Comparison of ENCODE assay signal across 22 mouse cellular contexts in the genomic region with DNA sequence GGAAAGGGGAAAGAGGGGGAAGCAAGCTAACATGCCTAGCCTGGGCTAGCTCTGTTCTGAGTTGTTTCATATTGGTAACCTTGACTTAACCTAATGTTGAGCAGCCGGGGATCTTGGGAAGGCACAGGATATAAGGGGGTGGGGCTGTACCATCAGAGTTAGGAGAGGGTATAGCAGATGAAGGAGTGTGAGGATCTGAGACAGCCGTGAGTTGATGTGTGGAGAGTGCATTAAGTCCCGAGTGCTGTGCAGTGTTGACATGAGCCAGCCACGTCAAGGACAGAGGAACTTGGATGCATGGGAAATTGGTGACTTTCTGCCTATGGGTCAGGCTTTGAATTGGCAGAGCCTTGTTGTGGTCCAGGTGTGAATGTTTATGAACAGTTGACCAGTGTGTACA. TPM values are rescaled to one million over a fixed set of nuclear protein-coding genes. Genes with fewer than 3 reads are reported as not detected.
DNase-seq lines count a peak whose midpoint lies in the region; ATAC-seq and TF ChIP-seq lines count a peak whose summit lies in the region.
"Had no signal": no experiment of that assay in that cellular context is flagged by ENCODE, and none has a peak within 500 bp of the region (broad histone marks: within the 10 kb centered on the region; RNA-seq: fewer than 3 reads in every experiment).

No protein-coding gene starts in this region.

- peak in 1 of 2 experiments; percentile 25 for DNase-seq in cerebellum, adult 2 months
- no peak for DNase-seq in cerebellum, postnatal 10 days
- peak; percentile 12 for DNase-seq in urinary bladder, adult 2 months (ENCODE audit: low spot score)
- no peak for DNase-seq in urinary bladder, postnatal 25 days (ENCODE audit: low spot score)
- DNase-seq in cerebellum, adult 8-10 months = peak; percentile 36
- no peak for DNase-seq in heart, adult 18-20 months
- DNase-seq in stomach, postnatal 0 days (ENCODE audit: low spot score) = no peak
- DNase-seq: adrenal gland, postnatal 14 days; forebrain, postnatal 0 days; heart, adult 2 months; heart, postnatal 14 days; kidney, adult 11 months had no signal

- H3K4me2 ChIP-seq in stomach, postnatal 0 days (replicated peaks; ENCODE audit: low read depth) = no peak overlapping the region
- H3K4me2 ChIP-seq: forebrain, embryonic 13.5 days; heart, embryonic 11.5 days; heart, embryonic 15.5 days; hindbrain, embryonic 13.5 days had no signal

- no peak overlapping the region for H3K9ac ChIP-seq in stomach, postnatal 0 days (ENCODE audit: low read length)
- H3K9ac ChIP-seq: forebrain, embryonic 13.5 days; forebrain, postnatal 0 days; heart, embryonic 15.5 days; hindbrain, embryonic 13.5 days had no signal

- no peak for ATAC-seq in stomach, postnatal 0 days (ENCODE audit: low FRiP score, low TSS enrichment)
- ATAC-seq: forebrain, postnatal 0 days; hindbrain, postnatal 0 days had no signal

- TF ChIP-seq POLR2A in cerebellum, adult 2 months (IDR thresholded peaks at IDR 0.05; ENCODE audit: borderline replicate concordance, insufficient read depth, low read length) = no peak

- 62% methylated on average over 4 of the region's 4 CpGs for WGBS in cerebellum, adult 2 months
- WGBS in stomach, postnatal 0 days = 67% methylated on average over 4 of the region's 4 CpGs

- H3K4me3 ChIP-seq in cerebellum, adult 2 months (replicated peaks; ENCODE audit: insufficient read depth, low read depth, low read length) = no peak overlapping the region
- no peak overlapping the region for H3K4me3 ChIP-seq in stomach, postnatal 0 days (ENCODE audit: low read depth, low read length)
- H3K4me3 ChIP-seq: embryonic facial prominence, embryonic 10.5 days; forebrain, embryonic 13.5 days; heart, adult 2 months; heart, embryonic 15.5 days; hindbrain, embryonic 13.5 days had no signal

- H3K27me3 ChIP-seq in cerebellum, adult 2 months (ENCODE audit: control insufficient read depth, insufficient read depth, low read length) = no peaks in the 10 kb centered on the region
- H3K27me3 ChIP-seq in stomach, postnatal 0 days (ENCODE audit: control insufficient read depth, insufficient read depth, low read length) = no peaks in the 10 kb centered on the region
- H3K27me3 ChIP-seq: forebrain, embryonic 13.5 days; heart, embryonic 15.5 days; hindbrain, embryonic 13.5 days had no signal

- H3K27ac ChIP-seq in cerebellum, adult 2 months (ENCODE audit: insufficient read depth, low read length) = peak overlapping the region; percentile 30
- no peak overlapping the region for H3K27ac ChIP-seq in stomach, postnatal 0 days (replicated peaks)
- H3K27ac ChIP-seq: embryonic facial prominence, embryonic 10.5 days; forebrain, embryonic 13.5 days; heart, adult 2 months; heart, embryonic 15.5 days; hindbrain, embryonic 13.5 days; hindbrain, postnatal 0 days had no signal

- H3K4me1 ChIP-seq in cerebellum, adult 2 months (ENCODE audit: control insufficient read depth, insufficient read depth, low read length) = peaks cover 69% of the 10 kb centered on the region
- no peaks in the 10 kb centered on the region for H3K4me1 ChIP-seq in stomach, postnatal 0 days (replicated peaks; ENCODE audit: control insufficient read depth, insufficient read depth)
- H3K4me1 ChIP-seq: heart, embryonic 15.5 days had no signal

- TF ChIP-seq CTCF in cerebellum, adult 2 months (IDR thresholded peaks at IDR 0.05; ENCODE audit: borderline replicate concordance, insufficient read depth, low read depth, low read length) = no peak
- TF ChIP-seq CTCF in stomach, postnatal 0 days (IDR thresholded peaks at IDR 0.05; ENCODE audit: low read depth) = no peak

- no peak for TF ChIP-seq EP300 in stomach, postnatal 0 days (optimal IDR thresholded peaks at IDR 0.05)

- no peaks in the 10 kb centered on the region for H3K36me3 ChIP-seq in stomach, postnatal 0 days (ENCODE audit: control insufficient read depth, insufficient read depth, low read length)
- H3K36me3 ChIP-seq: embryonic facial prominence, embryonic 10.5 days; heart, embryonic 15.5 days had no signal

- H3K9me3 ChIP-seq in stomach, postnatal 0 days (ENCODE audit: control insufficient read depth, low read length) = no peaks in the 10 kb centered on the region
- H3K9me3 ChIP-seq: embryonic facial prominence, embryonic 10.5 days; forebrain, embryonic 13.5 days; heart, embryonic 15.5 days; hindbrain, embryonic 13.5 days had no signal

RNA-seq across cellular contexts. Expression of a gene that starts 6.6 kb away (rescaled TPM):
- polyA plus RNA-seq in cerebellum, adult 2 months (2012; rRNA removed) = 72.8 and 81.5 TPM in 2 replicates
- 42.8 and 48.4 TPM in 2 replicates for polyA plus RNA-seq in urinary bladder, adult 2 months (2012; rRNA removed)
- total RNA-seq in heart, adult 18-20 months (2021) = 10 to 100 TPM; 31.4 to 34.4 TPM
- 26.8 and 29.8 TPM in 2 replicates for polyA plus RNA-seq in stomach, postnatal 0 days (2015; fragmentation: Nextera tagmentation; extraction: Ambion mirVana)

RNA-seq across cellular contexts. Expression of a gene that starts 14.1 kb away (rescaled TPM):
- polyA plus RNA-seq in cerebellum, adult 2 months (2012; rRNA removed) = 84.9 and 86.4 TPM in 2 replicates
- polyA plus RNA-seq in urinary bladder, adult 2 months (2012; rRNA removed) = 63.3 and 65.9 TPM in 2 replicates
- total RNA-seq in heart, adult 18-20 months (2021) = 10 to 100 TPM; 59.2 to 65.6 TPM
- 310 and 318 TPM in 2 replicates for polyA plus RNA-seq in stomach, postnatal 0 days (2015; fragmentation: Nextera tagmentation; extraction: Ambion mirVana)

RNA-seq across cellular contexts. Expression of a gene that starts 22.0 kb away (rescaled TPM):
- polyA plus RNA-seq in cerebellum, adult 2 months (2012; rRNA removed) = not detected in 2 replicates
- 2.6 and 3.7 TPM in 2 replicates for polyA plus RNA-seq in urinary bladder, adult 2 months (2012; rRNA removed)
- not detected for total RNA-seq in heart, adult 18-20 months (2021)
- 2.7 and 4.4 TPM in 2 replicates for polyA plus RNA-seq in stomach, postnatal 0 days (2015; fragmentation: Nextera tagmentation; extraction: Ambion mirVana)
- total RNA-seq: adrenal gland, adult 18-20 months; adrenal gland, postnatal 14 days; forebrain, postnatal 0 days; gastrocnemius, adult 8-10 months; gastrocnemius, postnatal 4 days; heart, adult 2 months; heart, postnatal 14 days; hematopoietic stem cell, adult 5-6 weeks; hindbrain, postnatal 0 days had no signal
- polyA plus RNA-seq: heart, adult 2 months had no signal

RNA-seq across cellular contexts. Expression of a gene that starts 37.5 kb away (rescaled TPM):
- 153 and 190 TPM in 2 replicates for polyA plus RNA-seq in cerebellum, adult 2 months (2012; rRNA removed)
- 0.04 and 0.09 TPM in 2 replicates for polyA plus RNA-seq in urinary bladder, adult 2 months (2012; rRNA removed)
- not detected for total RNA-seq in heart, adult 18-20 months (2021)
- 0.21 and 0.23 TPM in 2 replicates for polyA plus RNA-seq in stomach, postnatal 0 days (2015; fragmentation: Nextera tagmentation; extraction: Ambion mirVana)
- total RNA-seq: gastrocnemius, adult 8-10 months; heart, adult 2 months had no signal
- polyA plus RNA-seq: heart, adult 2 months had no signal

Comparison
In these comparisons a context has a peak if more than half of its experiments do, and no peak if none do; other contexts are left out.
1. DNase-seq: peak in urinary bladder, adult 2 months (single experiment) and cerebellum, adult 8-10 months (single experiment); none in cerebellum, postnatal 10 days (0 of 2), urinary bladder, postnatal 25 days (single experiment), heart, adult 18-20 months (0 of 2) and stomach, postnatal 0 days (single experiment).